Mouse (Mus musculus): ENCODE data around the gene Atp2a3. TPM values are rescaled to one million over a fixed set of nuclear protein-coding genes. Genes with fewer than 3 reads are reported as not detected.

The Atp2a3 gene
- polyA plus RNA-seq, 1 experiment from 2014 or later: 2.6 TPM

GRCm38 (mm10) chr11:72940208-72941143, 20.5 kb upstream of the Atp2a3 start:
- no peak for ATAC-seq (ENCODE audit: insufficient number of reproducible peaks, insufficient read depth, low FRiP score, low read depth)
- H3K27me3 ChIP-seq (ENCODE audit: control insufficient read depth, insufficient read depth, low read length): no peaks in the 10 kb centered on the region
- H3K9ac ChIP-seq (ENCODE audit: low read length): peak overlapping the region; percentile 58
- H3K36me3 ChIP-seq (ENCODE audit: control insufficient read depth, insufficient read depth, low read length): no peaks in the 10 kb centered on the region
- peak overlapping the region; percentile 40 to 42 for H3K4me3 ChIP-seq (ENCODE audit: control insufficient read depth in 1 of 2, insufficient read depth in 1 of 2, low read depth in 1 of 2, low read length in 2 of 2)
- 27% methylated on average over 20 of the region's 20 CpGs for WGBS
- H3K9me3 ChIP-seq (ENCODE audit: control insufficient read depth, low read length): no peaks in the 10 kb centered on the region
- H3K4me1 ChIP-seq (ENCODE audit: control insufficient read depth in 2 of 2, insufficient read depth in 2 of 2, low read length in 2 of 2): peaks cover 14 to 15% of the 10 kb centered on the region in 2 experiments
- H3K27ac ChIP-seq (replicated peaks in 1 of 2; ENCODE audit: control insufficient read depth in 1 of 2, insufficient read depth in 1 of 2, low read depth in 2 of 2, low read length in 2 of 2): no peak overlapping the region
- H3K4me2 ChIP-seq (ENCODE audit: low read length): peak overlapping the region; percentile 54

DNA sequence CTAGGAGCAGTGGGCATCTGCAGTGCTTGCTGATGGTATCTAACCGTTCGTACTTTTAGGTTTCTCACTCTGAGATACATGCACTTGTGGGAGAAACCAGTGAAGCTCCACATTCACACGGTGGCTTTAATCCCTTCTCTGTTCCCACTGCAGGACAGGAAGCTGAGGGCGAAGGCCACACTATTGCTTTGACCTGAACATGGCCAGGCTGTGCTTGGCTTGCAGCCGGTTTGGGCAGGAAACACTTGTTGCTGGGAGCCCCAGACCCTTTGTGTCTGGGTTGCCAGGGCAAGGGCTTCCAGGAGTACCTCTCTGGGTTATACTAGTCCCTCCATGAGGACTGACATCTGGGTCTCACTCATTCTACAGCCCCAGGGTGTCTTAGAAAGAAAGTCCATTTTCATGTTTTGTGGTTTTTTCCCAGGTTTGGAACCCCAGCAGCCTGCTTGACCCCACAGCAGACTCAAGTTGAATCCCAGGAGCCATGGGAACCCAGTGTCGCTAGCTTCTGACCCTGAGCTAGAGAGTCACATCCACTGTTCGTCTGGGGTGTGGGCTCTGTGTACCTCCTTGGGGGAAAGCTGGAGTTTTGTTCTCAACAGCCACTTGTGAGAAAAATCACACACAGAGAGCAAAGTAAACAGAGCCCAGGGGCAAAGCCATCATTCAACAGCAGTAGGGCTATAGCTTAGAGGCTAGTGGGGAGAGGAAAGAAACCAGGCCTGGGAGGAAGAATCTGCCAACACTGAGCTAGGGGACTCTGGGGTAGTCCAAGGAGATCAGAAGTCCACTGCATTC, 15.8 kb upstream of the Atp2a3 start:
- ATAC-seq (ENCODE audit: insufficient number of reproducible peaks, insufficient read depth, low FRiP score, low read depth): no peak
- Histone ChIP-seq H3K9ac (ENCODE audit: low read length) (no peak overlapping the region), H3K4me3 (ENCODE audit: control insufficient read depth in 1 of 2, insufficient read depth in 1 of 2, low read depth in 1 of 2, low read length in 2 of 2) (no peak overlapping the region), H3K36me3 (ENCODE audit: control insufficient read depth, insufficient read depth, low read length) (no peaks in the 10 kb centered on the region), H3K27ac (replicated peaks in 1 of 2; ENCODE audit: control insufficient read depth in 1 of 2, insufficient read depth in 1 of 2, low read depth in 2 of 2, low read length in 2 of 2) (peak overlapping the region in 1 of 2 experiments; percentile 55; a peak in 2 of 4 replicates), H3K27me3 (ENCODE audit: control insufficient read depth, insufficient read depth, low read length) (no peaks in the 10 kb centered on the region), H3K9me3 (ENCODE audit: control insufficient read depth, low read length) (peaks cover 5% of the 10 kb centered on the region; the same call in 1 of the 2 replicates), H3K4me1 (ENCODE audit: control insufficient read depth in 2 of 2, insufficient read depth in 2 of 2, low read length in 2 of 2) (peaks cover 23 to 29% of the 10 kb centered on the region in 2 experiments), H3K4me2 (ENCODE audit: low read length) (no peak overlapping the region)
- WGBS: 52% methylated on average over 7 of the region's 7 CpGs

- 25% methylated on average over 6 of the region's 6 CpGs for WGBS
- Histone ChIP-seq H3K4me3 (ENCODE audit: control insufficient read depth in 1 of 2, insufficient read depth in 1 of 2, low read depth in 1 of 2, low read length in 2 of 2) (no peak overlapping the region), H3K9ac (ENCODE audit: low read length) (no peak overlapping the region; the same call in 1 of the 2 replicates), H3K36me3 (ENCODE audit: control insufficient read depth, insufficient read depth, low read length) (no peaks in the 10 kb centered on the region), H3K4me1 (ENCODE audit: control insufficient read depth in 2 of 2, insufficient read depth in 2 of 2, low read length in 2 of 2) (peaks cover 20 to 27% of the 10 kb centered on the region in 2 experiments), H3K9me3 (ENCODE audit: control insufficient read depth, low read length) (peaks cover 7% of the 10 kb centered on the region; the same call in 1 of the 2 replicates), H3K27me3 (ENCODE audit: control insufficient read depth, insufficient read depth, low read length) (no peaks in the 10 kb centered on the region), H3K4me2 (ENCODE audit: low read length) (peak overlapping the region; percentile 18), H3K27ac (replicated peaks in 1 of 2; ENCODE audit: control insufficient read depth in 1 of 2, insufficient read depth in 1 of 2, low read depth in 2 of 2, low read length in 2 of 2) (peak overlapping the region; percentile 55)
- ATAC-seq (ENCODE audit: insufficient number of reproducible peaks, insufficient read depth, low FRiP score, low read depth): no peak
Observed at GRCm38 (mm10) chr11:72945875-72946559, 15.0 kb upstream of the Atp2a3 start.

DNA sequence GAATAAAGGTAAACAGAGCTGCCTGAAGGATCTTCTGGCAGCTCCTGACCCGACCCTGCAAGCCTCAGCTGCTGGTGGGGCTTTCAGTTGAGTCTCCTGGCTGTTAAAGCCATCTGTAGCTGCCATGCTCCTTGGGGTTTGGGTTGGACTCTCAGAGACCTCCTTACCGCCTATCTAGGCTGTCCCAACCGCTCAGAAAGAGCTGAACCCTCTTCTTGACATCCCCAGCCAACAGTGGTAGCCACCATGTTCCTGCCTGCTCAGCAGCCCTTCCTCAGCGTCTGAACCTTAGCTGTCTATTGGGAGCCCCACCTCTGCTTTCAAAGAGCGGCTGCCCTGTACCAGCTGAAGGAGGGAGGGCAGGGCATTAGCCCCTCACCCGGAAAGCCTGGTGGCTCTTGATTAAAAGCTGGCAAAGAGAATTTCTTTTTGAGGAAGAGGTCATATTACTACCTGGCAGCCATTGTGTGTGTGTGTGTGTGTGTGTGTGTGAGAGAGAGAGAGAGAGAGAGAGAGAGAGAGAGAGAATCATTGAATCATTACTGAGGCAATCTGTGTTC, 14.3 kb upstream of the Atp2a3 start:
- Histone ChIP-seq H3K9me3 (ENCODE audit: control insufficient read depth, low read length) (peaks cover 7% of the 10 kb centered on the region; the same call in 1 of the 2 replicates), H3K9ac (ENCODE audit: low read length) (no peak overlapping the region; the same call in 1 of the 2 replicates), H3K4me1 (ENCODE audit: control insufficient read depth in 2 of 2, insufficient read depth in 2 of 2, low read length in 2 of 2) (peaks cover 25 to 30% of the 10 kb centered on the region in 2 experiments), H3K27me3 (ENCODE audit: control insufficient read depth, insufficient read depth, low read length) (no peaks in the 10 kb centered on the region), H3K36me3 (ENCODE audit: control insufficient read depth, insufficient read depth, low read length) (no peaks in the 10 kb centered on the region), H3K4me2 (ENCODE audit: low read length) (peak overlapping the region; percentile 18), H3K27ac (replicated peaks in 1 of 2; ENCODE audit: control insufficient read depth in 1 of 2, insufficient read depth in 1 of 2, low read depth in 2 of 2, low read length in 2 of 2) (peak overlapping the region in 1 of 2 experiments; percentile 55; a peak in 2 of 4 replicates), H3K4me3 (ENCODE audit: control insufficient read depth in 1 of 2, insufficient read depth in 1 of 2, low read depth in 1 of 2, low read length in 2 of 2) (no peak overlapping the region)
- ATAC-seq (ENCODE audit: insufficient number of reproducible peaks, insufficient read depth, low FRiP score, low read depth): no peak
- WGBS: 49% methylated on average over 6 of the region's 6 CpGs

DNA sequence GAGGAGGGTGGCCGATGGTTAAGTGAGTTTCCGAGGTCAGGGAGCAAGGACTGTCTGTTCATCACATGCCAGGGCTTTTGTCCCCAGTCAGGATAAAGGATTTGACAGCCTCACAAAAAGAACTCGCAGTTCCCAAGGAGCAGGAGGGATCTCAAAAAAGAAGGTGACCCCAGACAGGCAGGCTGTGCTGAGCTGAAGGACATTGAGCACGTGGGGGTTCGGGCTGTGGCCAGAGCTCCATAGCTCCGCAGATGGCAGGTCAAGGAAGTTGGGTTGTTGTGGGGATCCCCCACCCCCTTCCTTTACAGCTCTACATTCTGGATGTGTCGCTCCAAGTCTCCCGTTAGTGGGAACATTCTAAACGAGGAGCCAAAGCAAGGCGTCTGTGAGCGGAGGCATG, 13.1 kb upstream of the Atp2a3 start:
- Histone ChIP-seq H3K9ac (ENCODE audit: low read length) (no peak overlapping the region), H3K4me3 (ENCODE audit: control insufficient read depth in 1 of 2, insufficient read depth in 1 of 2, low read depth in 1 of 2, low read length in 2 of 2) (no peak overlapping the region), H3K9me3 (ENCODE audit: control insufficient read depth, low read length) (peaks cover 7% of the 10 kb centered on the region; the same call in 1 of the 2 replicates), H3K27ac (replicated peaks in 1 of 2; ENCODE audit: control insufficient read depth in 1 of 2, insufficient read depth in 1 of 2, low read depth in 2 of 2, low read length in 2 of 2) (no peak overlapping the region), H3K36me3 (ENCODE audit: control insufficient read depth, insufficient read depth, low read length) (no peaks in the 10 kb centered on the region), H3K4me1 (ENCODE audit: control insufficient read depth in 2 of 2, insufficient read depth in 2 of 2, low read length in 2 of 2) (peaks cover 32 to 35% of the 10 kb centered on the region in 2 experiments), H3K4me2 (ENCODE audit: low read length) (no peak overlapping the region), H3K27me3 (ENCODE audit: control insufficient read depth, insufficient read depth, low read length) (no peaks in the 10 kb centered on the region)
- ATAC-seq (ENCODE audit: insufficient number of reproducible peaks, insufficient read depth, low FRiP score, low read depth): no peak
- WGBS: 70% methylated on average over 11 of the region's 11 CpGs

DNA sequence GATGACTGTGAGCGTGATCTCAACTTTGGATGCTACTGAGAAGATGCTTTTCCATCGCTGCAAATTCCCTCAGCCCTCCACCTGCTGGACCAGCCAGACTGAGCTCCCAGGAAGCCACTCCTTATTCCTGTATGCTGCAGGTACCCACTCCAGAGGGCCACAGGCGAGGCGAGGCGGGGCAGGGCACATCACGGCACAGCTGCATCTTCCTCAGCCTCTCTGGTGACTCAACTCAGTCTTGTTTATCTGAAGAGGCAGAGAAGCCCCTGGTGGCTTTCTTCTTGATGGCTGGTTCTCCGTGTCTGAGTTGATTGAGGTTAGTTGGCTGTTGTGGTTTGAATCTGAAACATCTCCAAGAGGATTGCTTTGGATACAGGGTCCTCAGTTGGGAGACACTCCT, 12.7 kb upstream of the Atp2a3 start:
- H3K4me2 ChIP-seq (ENCODE audit: low read length): no peak overlapping the region
- ATAC-seq (ENCODE audit: insufficient number of reproducible peaks, insufficient read depth, low FRiP score, low read depth): no peak
- peaks cover 35 to 39% of the 10 kb centered on the region in 2 experiments for H3K4me1 ChIP-seq (ENCODE audit: control insufficient read depth in 2 of 2, insufficient read depth in 2 of 2, low read length in 2 of 2)
- peaks cover 7% of the 10 kb centered on the region; the same call in 1 of the 2 replicates for H3K9me3 ChIP-seq (ENCODE audit: control insufficient read depth, low read length)
- H3K27ac ChIP-seq (replicated peaks in 1 of 2; ENCODE audit: control insufficient read depth in 1 of 2, insufficient read depth in 1 of 2, low read depth in 2 of 2, low read length in 2 of 2): no peak overlapping the region
- H3K4me3 ChIP-seq (ENCODE audit: control insufficient read depth in 1 of 2, insufficient read depth in 1 of 2, low read depth in 1 of 2, low read length in 2 of 2): no peak overlapping the region
- no peaks in the 10 kb centered on the region for H3K36me3 ChIP-seq (ENCODE audit: control insufficient read depth, insufficient read depth, low read length)
- no peak overlapping the region for H3K9ac ChIP-seq (ENCODE audit: low read length)
- WGBS: 74% methylated on average over 7 of the region's 7 CpGs
- no peaks in the 10 kb centered on the region for H3K27me3 ChIP-seq (ENCODE audit: control insufficient read depth, insufficient read depth, low read length)

Data from heart, embryonic 14.5 days (tissue).